Mouse (Mus musculus): ENCODE results near the gene C330021F23Rik.
A peak's percentile ranks its signal among the peaks of the same experiment; 100 is the strongest.

Gene C330021F23Rik

DNA sequence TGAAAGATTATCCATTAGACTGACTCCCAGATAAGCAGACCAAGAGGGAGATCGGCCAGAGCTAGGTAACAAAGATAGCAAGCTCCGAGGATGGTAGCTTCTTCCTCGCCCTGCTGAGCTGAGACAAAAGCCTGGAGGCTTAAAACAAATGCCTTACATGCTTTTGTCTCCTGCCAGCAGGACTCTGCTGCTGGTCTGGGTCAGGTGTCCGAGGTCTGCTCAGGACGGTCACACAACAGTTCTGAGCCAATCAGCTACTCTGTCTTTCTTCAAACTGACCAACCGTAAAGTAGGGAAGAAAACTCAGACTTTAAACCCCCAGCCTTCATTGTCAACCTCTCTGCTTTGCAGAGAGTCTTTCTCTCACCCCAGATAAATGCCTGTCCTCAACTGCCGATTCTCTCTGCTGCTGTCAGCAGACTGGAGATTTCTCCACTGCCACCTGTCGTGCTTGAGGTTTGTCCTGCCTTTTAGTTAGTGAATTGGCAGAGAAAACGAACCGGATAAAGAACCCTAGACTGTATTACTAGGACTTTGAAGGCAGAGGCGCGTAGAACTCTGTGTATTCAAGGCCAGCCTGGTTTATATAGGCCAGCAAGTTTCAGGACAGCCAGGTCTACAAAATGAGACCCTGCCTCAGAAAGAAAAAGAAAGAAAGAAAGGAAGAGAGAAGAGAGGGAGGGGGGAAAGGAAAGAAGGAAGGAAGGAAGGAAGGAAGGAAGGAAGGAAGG lies at the start of gene C330021F23Rik:
TSS of gene C330021F23Rik (plus strand) at position 350 of the 731 bp plus-strand sequence.
- peak; percentile 91 for DNase-seq (ENCODE audit: low read depth, low spot score)

DNA sequence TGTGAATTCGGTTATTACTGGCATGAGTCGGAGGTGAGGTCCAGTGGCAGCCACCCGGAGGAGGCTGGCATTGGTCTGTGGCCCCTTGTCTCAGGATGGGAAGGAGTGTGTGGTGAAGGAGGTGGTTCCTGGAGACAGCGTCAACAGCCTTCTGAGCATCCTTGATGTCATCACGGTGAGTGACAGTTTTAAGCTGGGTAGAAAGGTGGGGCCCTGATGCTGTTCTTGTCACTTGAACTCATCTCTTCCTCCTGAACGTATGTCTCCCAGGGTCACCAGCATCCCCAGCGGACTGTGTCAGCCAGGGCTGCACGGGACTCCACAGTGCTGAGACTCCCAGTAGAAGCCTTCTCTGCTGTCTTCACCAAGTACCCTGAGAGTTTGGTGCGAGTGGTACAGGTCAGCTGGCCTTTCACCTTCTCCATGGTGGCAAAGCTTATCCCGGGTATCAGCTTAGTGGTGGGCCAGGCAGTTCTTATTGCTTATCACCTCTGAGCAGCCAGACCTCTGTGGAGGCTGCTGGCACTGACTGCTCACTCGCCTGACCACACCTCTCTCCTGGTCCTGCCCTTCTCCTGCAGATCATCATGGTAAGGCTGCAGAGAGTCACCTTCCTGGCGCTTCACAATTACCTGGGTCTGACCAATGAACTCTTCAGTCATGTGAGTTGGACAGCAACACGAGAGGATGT lies 45.6 kb upstream of the C330021F23Rik start:
- no peak for DNase-seq (ENCODE audit: low read depth, low spot score)

GRCm38 (mm10) chr8:3530816-3531215 lies 37.0 kb upstream of the C330021F23Rik start:
- DNase-seq (ENCODE audit: low read depth, low spot score) = no peak

DNA sequence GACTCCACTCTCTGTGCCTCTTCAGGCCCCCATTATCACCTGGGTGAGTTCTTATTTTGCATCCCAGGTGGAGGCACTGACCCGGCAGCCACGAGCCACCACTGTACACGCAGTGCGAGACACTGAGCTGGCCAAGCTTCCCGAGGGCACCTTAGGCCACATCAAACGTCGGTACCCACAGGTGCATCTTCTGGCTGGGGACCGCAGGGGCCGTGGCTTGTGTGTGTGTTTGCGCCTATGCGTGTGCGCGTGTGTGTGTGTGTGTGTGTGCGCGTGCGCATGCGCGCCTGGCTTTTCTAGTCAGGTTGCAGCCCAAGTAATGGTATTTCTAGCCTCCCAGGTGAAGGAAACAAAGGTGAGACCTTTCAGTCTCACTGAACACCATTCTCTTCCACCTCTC lies 35.9 kb upstream of the C330021F23Rik start:
- peak; percentile 52 for DNase-seq (ENCODE audit: low read depth, low spot score)

DNA sequence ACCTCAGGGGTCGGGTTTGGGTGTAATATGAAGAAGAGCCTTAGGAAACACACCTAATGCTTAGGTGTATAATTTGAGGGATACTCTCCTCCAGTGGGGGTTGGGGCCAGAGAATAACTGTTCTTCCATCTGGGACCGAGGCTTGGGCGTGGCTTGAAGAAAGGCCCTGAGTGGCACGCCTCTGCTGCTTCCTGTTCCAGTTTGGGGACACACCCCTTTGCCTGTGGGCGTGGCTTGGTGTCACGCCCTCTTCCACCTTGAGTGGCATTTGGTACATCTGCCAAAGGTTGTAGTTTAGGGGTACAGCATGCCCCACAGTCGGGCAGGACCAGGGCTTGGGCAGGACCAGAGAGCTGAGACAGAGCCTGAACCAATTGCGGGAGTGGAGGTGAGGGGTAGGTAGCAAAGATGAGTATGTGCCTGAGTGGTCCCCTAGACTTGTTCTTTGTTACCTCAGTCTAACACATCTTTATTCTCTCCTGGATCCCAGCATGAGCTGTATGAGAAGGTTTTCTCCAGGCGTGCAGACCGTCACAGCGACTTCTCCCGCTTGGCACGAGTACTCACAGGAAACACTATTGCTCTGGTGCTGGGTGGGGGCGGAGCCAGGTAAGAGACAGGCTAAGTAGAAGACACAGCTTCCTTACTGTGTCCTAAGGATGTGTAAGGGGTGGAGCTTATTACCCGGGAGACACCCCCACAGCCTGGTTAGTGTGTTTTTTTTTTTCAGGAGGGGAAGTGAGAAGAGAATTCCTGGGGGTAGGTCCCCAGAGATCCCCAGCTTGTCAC lies 31.5 kb upstream of the C330021F23Rik start:
- DNase-seq (ENCODE audit: low read depth, low spot score) = peak; percentile 94

DNA sequence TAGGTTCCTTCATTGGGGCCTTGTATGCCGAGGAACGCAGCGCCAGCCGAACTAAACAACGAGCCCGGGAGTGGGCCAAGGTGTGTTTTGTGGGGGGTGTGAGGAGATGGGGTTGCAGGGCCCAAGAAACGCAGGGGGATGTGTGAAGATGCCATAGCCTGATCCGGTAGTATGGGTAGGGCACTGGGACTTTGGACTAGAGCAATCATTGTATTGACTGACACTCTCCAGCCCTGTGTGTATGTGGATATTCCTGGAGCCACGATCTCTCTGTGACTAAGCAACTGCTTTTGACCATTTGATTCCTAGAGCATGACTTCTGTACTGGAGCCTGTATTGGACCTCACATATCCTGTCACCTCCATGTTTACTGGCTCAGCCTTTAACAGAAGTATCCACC lies 30.9 kb upstream of the C330021F23Rik start:
- DNase-seq (ENCODE audit: low read depth, low spot score) = no peak

DNA sequence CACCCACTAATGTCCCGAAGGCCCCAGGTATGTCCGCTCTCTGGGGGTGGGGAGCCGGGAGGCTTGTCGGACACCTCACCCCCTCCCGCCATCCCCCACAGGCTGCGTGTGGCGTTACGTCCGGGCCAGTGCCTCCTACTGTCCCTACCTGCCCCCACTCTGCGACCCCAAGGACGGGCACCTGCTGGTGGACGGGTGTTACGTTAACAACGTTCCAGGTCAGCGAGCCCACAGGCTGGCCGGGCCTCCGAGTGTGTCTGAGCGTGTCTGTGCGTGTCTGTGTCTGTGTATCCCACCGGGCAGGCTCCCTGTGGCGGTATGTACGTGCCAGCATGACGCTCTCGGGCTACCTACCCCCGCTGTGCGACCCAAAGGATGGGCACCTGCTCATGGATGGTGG lies 30.1 kb upstream of the C330021F23Rik start:
- no peak for DNase-seq (ENCODE audit: low read depth, low spot score)

GRCm38 (mm10) chr8:3539146-3539545 lies 28.6 kb upstream of the C330021F23Rik start:
- DNase-seq (ENCODE audit: low read depth, low spot score) = no peak

DNA sequence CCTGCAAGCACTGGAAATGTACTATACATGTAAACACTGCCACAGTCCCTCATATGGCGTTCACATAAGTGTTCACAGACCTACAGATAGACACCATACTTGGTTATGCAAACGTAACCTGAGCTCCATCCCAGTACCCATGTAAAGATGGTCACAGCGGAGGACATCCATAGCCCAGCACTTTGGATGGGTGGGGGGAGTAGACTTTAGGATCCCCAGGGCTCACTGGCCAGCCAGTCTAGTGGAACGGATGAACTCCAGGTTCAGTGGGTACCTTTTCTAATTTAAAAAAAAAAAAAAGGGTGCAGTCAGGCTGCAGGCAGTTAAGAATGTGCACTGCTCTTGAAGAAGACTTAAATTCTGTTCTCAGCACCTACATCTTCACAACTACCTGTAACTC lies 27.7 kb upstream of the C330021F23Rik start:
- no peak for DNase-seq (ENCODE audit: low read depth, low spot score)

- DNase-seq (ENCODE audit: low read depth, low spot score) = peak; percentile 70
Observed at GRCm38 (mm10) chr8:3546511-3546910, 21.3 kb upstream of the C330021F23Rik start.

GRCm38 (mm10) chr8:3552240-3552639 lies 15.6 kb upstream of the C330021F23Rik start:
- DNase-seq (ENCODE audit: low read depth, low spot score) = peak; percentile 86

- DNase-seq (ENCODE audit: low read depth, low spot score) = no peak
Observed at GRCm38 (mm10) chr8:3556114-3556513, 11.7 kb upstream of the C330021F23Rik start.

GRCm38 (mm10) chr8:3568378-3568777 lies 588 bp downstream of the C330021F23Rik start:
- no peak for DNase-seq (ENCODE audit: low read depth, low spot score)

DNA sequence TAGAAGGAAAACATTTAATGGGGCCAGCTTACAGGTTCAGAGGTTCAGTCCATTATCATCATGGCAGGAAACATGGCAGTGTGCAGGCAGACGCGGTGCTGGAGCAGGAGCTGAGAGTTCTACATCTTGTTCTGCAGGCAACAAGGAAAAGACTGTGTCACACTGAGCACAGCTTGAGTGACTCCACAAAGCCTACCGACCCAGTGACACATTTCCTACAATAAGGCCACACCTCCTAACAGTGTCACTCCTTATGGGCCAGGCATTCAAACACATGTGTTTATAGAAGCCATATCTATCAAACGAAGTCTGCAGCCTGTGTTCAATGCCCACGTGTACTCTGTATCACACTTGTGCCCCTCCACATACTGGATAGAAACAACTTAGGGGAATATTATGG lies 2.0 kb downstream of the C330021F23Rik start:
- DNase-seq (ENCODE audit: low read depth, low spot score) = no peak

- DNase-seq (ENCODE audit: low read depth, low spot score) = peak; percentile 78
Observed at GRCm38 (mm10) chr8:3574546-3574945, 6.8 kb downstream of the C330021F23Rik start.

DNA sequence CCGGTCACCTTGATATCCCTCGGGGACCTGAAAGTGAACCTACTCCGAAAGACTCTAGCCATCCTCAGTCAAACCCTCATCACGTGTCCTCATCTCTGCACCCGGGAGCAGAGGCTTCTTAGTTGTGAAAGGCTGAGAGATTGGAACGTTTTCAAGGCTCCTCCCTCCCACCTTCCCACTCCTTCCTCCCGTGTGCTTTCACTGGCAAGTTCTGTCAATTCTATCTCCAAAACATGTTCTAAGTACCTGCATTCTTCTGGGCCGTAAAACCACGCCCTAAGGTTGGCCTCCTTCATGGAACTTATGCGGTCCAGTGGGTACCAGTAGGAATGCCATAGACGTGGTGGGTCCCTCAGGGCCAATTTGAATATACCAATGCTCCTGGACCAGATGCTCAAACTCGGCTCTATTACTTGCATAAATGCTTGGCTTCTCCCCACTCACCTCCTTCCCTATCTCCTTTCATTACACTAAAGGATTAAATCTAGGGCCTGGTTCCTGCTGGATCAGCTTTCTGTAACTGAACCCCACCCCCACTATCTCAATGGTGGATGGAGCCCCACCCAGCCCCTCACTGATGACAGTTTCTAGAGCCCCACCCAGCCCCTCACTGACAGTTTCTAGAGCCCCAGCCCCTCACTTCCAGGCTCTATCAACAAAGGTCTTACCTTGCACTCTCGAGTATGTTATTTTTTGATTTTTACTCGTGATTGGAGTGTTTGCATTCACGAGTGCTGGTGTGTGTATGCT lies 8.6 kb downstream of the C330021F23Rik start:
- peak; percentile 61 for DNase-seq (ENCODE audit: low read depth, low spot score)

- peak; percentile 52 for DNase-seq (ENCODE audit: low read depth, low spot score)
Observed at GRCm38 (mm10) chr8:3579390-3580364, 11.9 kb downstream of the C330021F23Rik start.

DNA sequence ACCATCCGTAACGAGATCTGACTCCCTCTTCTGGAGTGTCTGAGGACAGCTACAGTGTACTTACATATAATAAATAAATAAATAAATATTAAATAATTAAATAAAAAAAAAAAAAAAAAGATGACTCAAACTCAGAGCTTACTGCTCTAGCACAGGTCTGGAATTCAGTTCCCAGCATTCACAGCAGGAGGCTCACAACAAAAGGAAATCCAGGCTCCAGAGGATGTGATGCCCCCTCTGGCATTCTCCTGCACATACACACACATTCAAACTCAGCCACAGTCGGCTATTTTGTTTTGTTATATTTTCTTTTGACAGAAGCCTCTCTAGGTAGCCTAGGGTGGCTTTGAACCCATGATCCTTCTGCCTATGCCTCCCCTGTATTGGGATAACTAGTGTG lies 14.2 kb downstream of the C330021F23Rik start:
- DNase-seq (ENCODE audit: low read depth, low spot score) = peak; percentile 78

- no peak for DNase-seq (ENCODE audit: low read depth, low spot score)
Observed at GRCm38 (mm10) chr8:3586452-3586851, 18.7 kb downstream of the C330021F23Rik start.

- DNase-seq (ENCODE audit: low read depth, low spot score) = no peak
Observed at GRCm38 (mm10) chr8:3586993-3587390, 19.2 kb downstream of the C330021F23Rik start, which contains the start of gene Camsap3. Gene Camsap3, plus strand, starts transcription at chr8:3587293.
